Mouse (Mus musculus): Measurements from ENCODE around the gene Olfr1419.
"Not testable (repeated sequence)": the region's sequence is repeated elsewhere in the genome, so short reads cannot be mapped to it uniquely, and the experiment has no call there.

Olfr1419 gene

GRCm38 (mm10) chr19:11875006-11875405 lies at the start of gene Olfr1419:
Olfr1419 (minus strand) TSS chr19:11875106.
- DNase-seq (ENCODE audit: low spot score), result no peak

GRCm38 (mm10) chr19:11922515-11922914 lies 47.6 kb upstream of the Olfr1419 start:
- not testable (repeated sequence) for DNase-seq (ENCODE audit: low spot score)

- DNase-seq (ENCODE audit: low spot score), result no peak
Observed at GRCm38 (mm10) chr19:11922068-11922467, 47.2 kb upstream of the Olfr1419 start.

- no peak for DNase-seq (ENCODE audit: low spot score)
Observed at GRCm38 (mm10) chr19:11915804-11916203, 40.9 kb upstream of the Olfr1419 start.

- peak; percentile 46 for DNase-seq (ENCODE audit: low spot score)
Observed at GRCm38 (mm10) chr19:11912533-11913121, 37.7 kb upstream of the Olfr1419 start.

- DNase-seq (ENCODE audit: low spot score), result peak; percentile 97
Observed at GRCm38 (mm10) chr19:11912037-11912532, 37.2 kb upstream of the Olfr1419 start, which contains the start of gene Patl1. Patl1 (plus strand) TSS chr19:11912399.

- DNase-seq (ENCODE audit: low spot score), result peak; percentile 12
Observed at GRCm38 (mm10) chr19:11911603-11912002, 36.7 kb upstream of the Olfr1419 start.

GRCm38 (mm10) chr19:11911021-11911420 lies 36.1 kb upstream of the Olfr1419 start:
- DNase-seq (ENCODE audit: low spot score), result no peak

GRCm38 (mm10) chr19:11886265-11886664 lies 11.4 kb upstream of the Olfr1419 start, which contains the start of gene Olfr1420:
Olfr1420 (plus strand) TSS chr19:11886565.
- DNase-seq (ENCODE audit: low spot score), result no peak

GRCm38 (mm10) chr19:11878404-11878803 lies 3.5 kb upstream of the Olfr1419 start:
- not testable (repeated sequence) for DNase-seq (ENCODE audit: low spot score)

- DNase-seq (ENCODE audit: low spot score), result no peak
Observed at GRCm38 (mm10) chr19:11867837-11868236, 7.1 kb downstream of the Olfr1419 start.

GRCm38 (mm10) chr19:11860966-11861365 lies 13.9 kb downstream of the Olfr1419 start, which contains the start of gene Olfr1418:
Olfr1418 (minus strand) TSS chr19:11861066.
- DNase-seq (ENCODE audit: low spot score), result no peak

GRCm38 (mm10) chr19:11856506-11856905 lies 18.4 kb downstream of the Olfr1419 start:
- no peak for DNase-seq (ENCODE audit: low spot score)

GRCm38 (mm10) chr19:11854821-11855220 lies 20.1 kb downstream of the Olfr1419 start:
- no peak for DNase-seq (ENCODE audit: low spot score)

- no peak for DNase-seq (ENCODE audit: low spot score)
Observed at GRCm38 (mm10) chr19:11852652-11853051, 22.3 kb downstream of the Olfr1419 start.

- no peak for DNase-seq (ENCODE audit: low spot score)
Observed at GRCm38 (mm10) chr19:11846333-11846732, 28.6 kb downstream of the Olfr1419 start.

GRCm38 (mm10) chr19:11839119-11839518 lies 35.8 kb downstream of the Olfr1419 start, which contains the start of gene Olfr1417:
Olfr1417 (minus strand) TSS chr19:11839219.
- DNase-seq (ENCODE audit: low spot score), result no peak

GRCm38 (mm10) chr19:11823346-11824065 lies 51.4 kb downstream of the Olfr1419 start:
- no peak for DNase-seq (ENCODE audit: low spot score)

- DNase-seq (ENCODE audit: low spot score), result no peak
Observed at GRCm38 (mm10) chr19:11820211-11820610, 54.7 kb downstream of the Olfr1419 start.

- peak; percentile 72 for DNase-seq (ENCODE audit: low spot score)
Observed at GRCm38 (mm10) chr19:11819800-11820199, 55.1 kb downstream of the Olfr1419 start.

GRCm38 (mm10) chr19:11819143-11819700 lies 55.7 kb downstream of the Olfr1419 start, which contains the start of gene Stx3:
Stx3 (minus strand) TSS chr19:11819403.
- DNase-seq (ENCODE audit: low spot score), result no peak
